Mouse (Mus musculus): ENCODE results near the gene Lrp1.

- TF ChIP-seq POLR2A (IDR thresholded peaks at IDR 0.05; ENCODE audit: borderline replicate concordance, extremely low read depth, insufficient read depth, insufficient read length, poor library complexity, severe bottlenecking), result no peak
- no peak for TF ChIP-seq CTCF (IDR thresholded peaks at IDR 0.05; ENCODE audit: borderline replicate concordance, extremely low read depth, insufficient read depth, insufficient read length)
These were observed 77.0 kb downstream of the Lrp1 start for GRCm38 (mm10) chr10:127543916-127544315.
